Mouse (Mus musculus): Measurements from ENCODE around the gene Rpl27a.

The Rpl27a gene

GRCm38 (mm10) chr7:109563775-109564362 lies 44.9 kb downstream of the Rpl27a start:
- no peak for ATAC-seq (ENCODE audit: low TSS enrichment)

- ATAC-seq (ENCODE audit: low TSS enrichment): no peak
Measured at GRCm38 (mm10) chr7:109566327-109566726, 47.4 kb downstream of the Rpl27a start.

- ATAC-seq (ENCODE audit: low TSS enrichment): no peak
Measured at GRCm38 (mm10) chr7:109566841-109567768, 48.2 kb downstream of the Rpl27a start.

GRCm38 (mm10) chr7:109568391-109568892 lies 49.5 kb downstream of the Rpl27a start:
- no peak for ATAC-seq (ENCODE audit: low TSS enrichment)
